Mouse (Mus musculus): ENCODE measurements at regions not wholly inside any gene's neighbourhood (a gene's known extent, or its start where the extent isn't known, plus 50 kb on each side); places are given as distances from the start of the nearest gene placed in this dataset.

- TF ChIP-seq CTCF (IDR thresholded peaks at IDR 0.05; ENCODE audit: low read depth, low read length) = no peak
- no peak for TF ChIP-seq POLR2A (IDR thresholded peaks at IDR 0.05; ENCODE audit: extremely low read depth, insufficient read depth, low read length)
These were observed 60.7 kb upstream of the Bod1 start for GRCm38 (mm10) chr11:31732342-31732741.

Measured in liver, adult 2 months (tissue).